Mouse (Mus musculus) kidney, embryonic 14.5 days (tissue): ENCODE measurements around the gene E130116L18Rik. TPM values are rescaled to one million over a fixed set of nuclear protein-coding genes. Genes with fewer than 3 reads are reported as not detected.
"Not testable (repeated sequence)": the region's sequence is repeated elsewhere in the genome, so short reads cannot be mapped to it uniquely, and the experiment has no call there.

Source experiments
- ATAC-seq: fragments of 200-750 bp; cut with Nextera tagmentation; 2 replicates; pipeline ENCODE4 v1.8.0; 2017; ENCODE audit warnings: moderate number of reproducible peaks, mild to moderate bottlenecking, moderate TSS enrichment, moderate library complexity; ENCODE audit not compliant: low FRiP score, low TSS enrichment
- H3K27ac ChIP-seq: fragments of 300-500 bp; sonication (generic); 2 replicates; pipeline ENCODE4 v1.5.1; 2014; ENCODE audit warnings: low read depth, mild to moderate bottlenecking, low read length, moderate library complexity, mixed read lengths
- H3K27me3 ChIP-seq: fragments of 300-500 bp; sonication (generic); 2 replicates; pipeline ENCODE4 v1.6.1; 2014; ENCODE audit warnings: mild to moderate bottlenecking, low read length; ENCODE audit not compliant: control insufficient read depth, insufficient read depth
- H3K36me3 ChIP-seq: fragments of 300-500 bp; sonication (generic); 2 replicates; pipeline ENCODE4 v1.6.1; 2014; ENCODE audit warnings: low read length, mixed read lengths; ENCODE audit not compliant: control insufficient read depth, insufficient read depth
- H3K4me1 ChIP-seq: fragments of 300-500 bp; sonication (generic); 2 replicates; pipeline ENCODE4 v1.6.1; 2014; ENCODE audit warnings: low read length, mixed read lengths; ENCODE audit not compliant: control insufficient read depth, insufficient read depth
- H3K4me2 ChIP-seq: fragments of 300-500 bp; sonication (generic); replicated peaks from 2 replicates; pipeline ENCODE4 v1.6.1; 2014; ENCODE audit warnings: low read depth, mild to moderate bottlenecking, low read length
- H3K4me3 ChIP-seq: fragments of 300-500 bp; sonication (generic); 2 replicates; pipeline ENCODE4 v1.5.1; 2014; ENCODE audit warnings: mild to moderate bottlenecking, low read length
- H3K9ac ChIP-seq: fragments of 300-500 bp; sonication (generic); 2 replicates; pipeline ENCODE4 v1.6.1; 2014; ENCODE audit warnings: low read depth, mild to moderate bottlenecking, low read length, moderate library complexity
- H3K9me3 ChIP-seq: fragments of 300-500 bp; sonication (generic); 2 replicates; pipeline ENCODE4 v1.6.1; 2016; ENCODE audit warnings: low read length; ENCODE audit not compliant: control insufficient read depth
- WGBS: fragments of 180-500 bp; shearing (Covaris S2); extraction: QIAGEN DNeasy Blood & Tissue Kit; methylation state at CpG from one replicate; pipeline ENCODE4 v1.1.7; 2014; 5-methylcytosine and 5-hydroxymethylcytosine counted together
- polyA plus RNA-seq: library from polyadenylated mRNA; unstranded; fragments of >200 nt; fragmentation: Nextera tagmentation; extraction: Ambion mirVana; gene quantifications from 2 replicates; pipeline ENCODE4 v1.2.1, GENCODE M21; 2014

Gene E130116L18Rik
- polyA plus RNA-seq, 1 experiment from 2014 or later: not detected

DNA sequence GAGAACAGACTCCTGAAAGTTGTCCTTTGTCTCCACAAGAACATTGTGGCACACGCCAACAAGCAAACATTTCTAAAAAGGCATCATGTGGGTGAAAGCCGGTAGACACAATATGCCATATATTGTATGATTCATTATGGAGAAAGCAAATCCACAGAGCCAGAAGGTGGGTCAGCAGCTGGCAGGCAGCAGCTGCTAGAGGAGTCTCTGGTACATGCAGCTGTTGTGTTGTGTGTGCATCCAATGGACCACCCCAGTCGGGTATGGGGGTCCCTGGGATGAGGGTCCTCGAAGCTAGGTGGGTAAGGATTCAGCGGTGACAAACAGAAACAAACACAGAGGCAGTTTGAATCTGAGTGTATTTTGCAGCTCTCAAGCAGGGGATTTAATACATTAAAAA is 45.0 kb downstream of the E130116L18Rik start:
- WGBS: 91% methylated on average over 5 of the region's 5 CpGs
- H3K36me3 ChIP-seq, H3K4me2 ChIP-seq, H3K4me3 ChIP-seq, H3K9me3 ChIP-seq, H3K27ac ChIP-seq, H3K4me1 ChIP-seq, ATAC-seq, H3K27me3 ChIP-seq, H3K9ac ChIP-seq: not testable (repeated sequence)

Other genes with a start within 250 kb of the E130116L18Rik start
- 32.1 and 44.6 TPM in 2 replicates for gene Prkag2, start 122.5 kb downstream of the E130116L18Rik start, polyA plus RNA-seq
- not detected in 2 replicates for gene Galntl5, start 41.7 kb downstream of the E130116L18Rik start, polyA plus RNA-seq
- 25.5 and 42.9 TPM in 2 replicates for gene Galnt11, start 1.2 kb downstream of the E130116L18Rik start, polyA plus RNA-seq